Mouse (Mus musculus): Measurements from ENCODE around the gene Adgrl1.

The Adgrl1 gene

GRCm38 (mm10) chr8:83899363-83900252 lies at the start of gene Adgrl1:
Gene Adgrl1, plus strand, starts transcription at chr8:83900105.
- peak; percentile 89 for DNase-seq (ENCODE audit: low read depth)

DNA sequence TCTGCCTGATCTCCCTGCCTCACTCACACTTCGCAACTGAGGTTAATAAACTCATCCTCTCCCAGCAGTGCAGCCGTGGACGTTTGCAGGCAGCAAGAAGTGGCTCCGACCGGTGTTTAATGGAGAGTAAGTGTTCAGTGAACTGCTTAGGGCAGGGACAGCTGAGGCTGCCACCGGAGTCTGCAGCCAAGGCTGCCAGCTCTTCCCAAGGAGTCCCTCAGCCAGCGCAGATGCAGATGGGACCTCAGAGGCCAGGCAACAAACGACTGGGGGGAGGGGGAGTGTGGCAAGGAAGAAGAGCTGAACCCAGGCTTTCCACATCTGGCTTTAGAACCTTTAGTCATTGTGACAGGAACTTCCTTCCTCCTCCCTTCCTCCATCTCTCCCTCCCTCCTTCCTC lies 47.6 kb upstream of the Adgrl1 start:
- DNase-seq (ENCODE audit: low read depth) = no peak

GRCm38 (mm10) chr8:83853323-83854050 lies 46.4 kb upstream of the Adgrl1 start:
- DNase-seq (ENCODE audit: low read depth) = no peak

- no peak for DNase-seq (ENCODE audit: low read depth)
Observed at GRCm38 (mm10) chr8:83856486-83857065, 43.3 kb upstream of the Adgrl1 start.

GRCm38 (mm10) chr8:83862439-83863268 lies 37.3 kb upstream of the Adgrl1 start:
- peak; percentile 16 for DNase-seq (ENCODE audit: low read depth)

DNA sequence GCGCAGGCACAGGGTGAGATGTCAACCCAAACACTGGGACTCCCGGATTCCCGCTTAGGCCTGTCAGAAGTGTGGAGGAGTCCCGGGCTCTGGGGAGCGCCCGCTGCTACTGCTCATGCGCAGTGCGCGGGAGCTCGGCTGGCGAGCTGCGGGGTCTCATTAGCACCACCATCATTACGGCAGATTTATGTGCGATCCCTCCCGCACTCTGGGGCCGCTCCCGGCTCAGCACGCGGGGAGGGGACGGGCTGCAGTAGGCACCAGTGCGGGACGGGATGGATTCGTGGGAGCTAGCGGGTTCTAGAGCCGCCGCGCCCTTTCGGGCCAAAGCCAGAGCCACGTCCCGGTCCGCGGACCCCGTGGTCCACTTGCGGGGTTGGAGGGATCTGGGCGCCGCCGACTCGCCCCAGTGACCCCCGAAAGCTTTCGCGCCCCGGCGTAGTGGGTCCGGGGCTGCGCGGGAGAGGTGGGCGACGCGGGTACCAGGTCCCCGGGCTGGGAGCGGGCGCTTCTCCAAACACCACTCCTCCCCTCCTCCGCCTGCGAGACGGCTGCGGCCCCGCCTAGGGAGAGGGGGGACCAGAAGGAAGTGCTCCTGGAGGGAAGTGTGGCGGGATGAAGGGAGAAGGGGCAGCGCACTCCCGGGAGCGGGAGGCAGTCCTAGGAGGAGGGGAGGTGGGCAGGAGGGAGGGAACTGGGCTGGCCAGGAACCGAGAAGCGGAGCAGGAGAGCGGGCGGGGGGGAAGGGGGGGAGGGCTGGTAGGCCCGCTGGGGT lies 24.8 kb upstream of the Adgrl1 start:
- peak; percentile 14 for DNase-seq (ENCODE audit: low read depth)

GRCm38 (mm10) chr8:83875656-83876040 lies 24.3 kb upstream of the Adgrl1 start:
- no peak for DNase-seq (ENCODE audit: low read depth)

GRCm38 (mm10) chr8:83876080-83876837 lies 23.6 kb upstream of the Adgrl1 start:
- peak; percentile 13 for DNase-seq (ENCODE audit: low read depth)

DNA sequence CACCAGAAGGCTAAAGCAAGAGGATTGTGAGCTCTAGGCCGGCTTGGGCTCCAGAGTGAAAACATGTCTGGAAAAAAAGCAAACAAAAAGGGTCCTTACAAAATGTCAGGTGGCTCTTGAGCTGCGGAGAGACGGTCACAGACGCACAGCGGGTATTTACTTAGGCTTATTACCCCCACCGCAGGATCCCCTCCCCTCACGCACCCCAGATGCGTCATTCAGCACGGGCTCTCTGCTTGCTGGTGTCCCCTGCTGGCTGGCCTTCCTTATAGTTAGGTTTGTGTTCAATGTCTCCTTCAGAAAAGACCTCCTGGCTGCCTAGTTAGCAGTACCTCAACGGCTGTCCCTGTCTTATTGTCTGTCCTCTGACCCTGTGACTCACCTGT lies 23.1 kb upstream of the Adgrl1 start:
- peak; percentile 41 for DNase-seq (ENCODE audit: low read depth)

DNA sequence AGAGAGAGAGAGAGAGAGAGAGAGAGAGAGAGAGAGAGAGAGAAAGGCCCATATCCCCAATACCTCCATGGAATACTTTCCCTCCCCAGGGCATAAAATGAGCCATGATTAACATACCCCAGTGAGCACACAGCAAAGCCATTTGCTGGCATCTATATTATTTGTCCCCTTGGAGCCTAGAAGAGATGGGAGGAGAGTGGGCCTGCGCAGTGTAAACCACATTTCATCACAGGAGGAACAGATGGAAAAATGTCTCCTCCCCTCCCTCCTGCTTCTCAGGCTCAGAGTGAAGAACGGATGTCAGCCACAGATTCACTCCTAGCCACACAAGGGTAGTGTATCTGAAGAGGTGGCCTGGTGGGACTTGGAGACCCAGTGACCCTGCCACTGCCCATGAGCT lies 11.5 kb upstream of the Adgrl1 start:
- DNase-seq (ENCODE audit: low read depth) = no peak

DNA sequence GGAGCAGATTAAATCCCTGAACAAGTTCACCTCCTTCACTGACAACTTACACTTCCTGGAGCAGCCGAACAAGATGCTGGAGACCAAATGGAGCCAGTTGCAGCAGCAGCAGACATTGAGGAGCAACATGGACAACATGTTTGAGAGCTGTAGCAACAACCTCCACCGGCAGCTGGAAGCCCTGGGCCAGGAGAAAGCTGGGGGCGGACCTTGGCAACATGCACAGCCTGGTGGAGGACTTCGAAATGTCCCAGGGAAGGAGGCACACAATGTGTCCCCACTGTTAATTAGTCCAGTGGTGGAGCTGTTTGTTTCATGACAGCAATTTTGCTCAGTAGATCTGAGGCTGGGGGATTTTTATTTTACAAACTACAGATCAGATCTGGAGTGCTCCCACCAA lies 7.8 kb upstream of the Adgrl1 start:
- DNase-seq (ENCODE audit: low read depth) = no peak

DNA sequence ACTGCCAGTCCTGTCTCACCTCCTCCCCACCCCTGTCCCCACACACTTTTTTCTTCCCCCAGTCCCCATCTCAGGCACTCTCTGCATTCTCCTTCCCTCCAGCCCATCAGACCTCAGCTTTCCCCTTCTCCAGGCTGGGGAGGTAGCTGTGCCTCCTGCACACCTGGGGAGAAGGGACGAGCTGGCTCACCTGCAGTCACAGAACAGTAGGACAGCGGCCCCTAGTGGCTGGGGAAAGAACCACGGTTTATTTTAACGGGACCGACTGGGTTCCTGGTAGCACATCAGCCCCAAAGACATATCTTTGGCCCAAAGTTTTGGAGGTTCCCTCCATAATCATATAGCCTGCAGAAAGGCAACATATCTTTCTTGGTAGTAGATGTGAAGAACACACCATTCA lies 6.0 kb upstream of the Adgrl1 start:
- DNase-seq (ENCODE audit: low read depth) = peak; percentile 92

DNA sequence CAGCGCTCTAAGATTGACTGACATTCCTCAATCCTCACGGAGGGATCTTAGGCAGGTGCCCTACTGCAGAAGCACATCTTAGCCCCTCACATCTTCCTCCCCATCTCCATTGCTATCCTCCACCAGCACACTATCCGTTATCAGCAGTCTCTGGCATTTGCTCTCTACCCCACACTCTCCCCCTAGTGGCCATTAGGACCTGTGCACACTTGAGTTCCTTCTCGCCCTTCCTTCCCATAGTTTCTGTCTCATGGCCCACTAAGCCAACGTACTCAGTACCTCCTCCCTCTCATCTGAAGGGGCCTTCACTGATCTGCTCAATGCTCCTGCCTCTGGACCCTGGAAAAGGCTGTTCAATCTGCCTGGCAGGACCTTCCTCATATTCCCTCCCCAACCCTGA lies 4.0 kb upstream of the Adgrl1 start:
- DNase-seq (ENCODE audit: low read depth) = peak; percentile 81

GRCm38 (mm10) chr8:83896461-83896860 lies 3.4 kb upstream of the Adgrl1 start:
- DNase-seq (ENCODE audit: low read depth) = no peak

GRCm38 (mm10) chr8:83897211-83897610 lies 2.7 kb upstream of the Adgrl1 start:
- peak; percentile 58 for DNase-seq (ENCODE audit: low read depth)

- peak; percentile 29 for DNase-seq (ENCODE audit: low read depth)
Observed at GRCm38 (mm10) chr8:83898456-83898855, 1.4 kb upstream of the Adgrl1 start.

- peak; percentile 78 for DNase-seq (ENCODE audit: low read depth)
Observed at GRCm38 (mm10) chr8:83898985-83899362, 931 bp upstream of the Adgrl1 start.

DNA sequence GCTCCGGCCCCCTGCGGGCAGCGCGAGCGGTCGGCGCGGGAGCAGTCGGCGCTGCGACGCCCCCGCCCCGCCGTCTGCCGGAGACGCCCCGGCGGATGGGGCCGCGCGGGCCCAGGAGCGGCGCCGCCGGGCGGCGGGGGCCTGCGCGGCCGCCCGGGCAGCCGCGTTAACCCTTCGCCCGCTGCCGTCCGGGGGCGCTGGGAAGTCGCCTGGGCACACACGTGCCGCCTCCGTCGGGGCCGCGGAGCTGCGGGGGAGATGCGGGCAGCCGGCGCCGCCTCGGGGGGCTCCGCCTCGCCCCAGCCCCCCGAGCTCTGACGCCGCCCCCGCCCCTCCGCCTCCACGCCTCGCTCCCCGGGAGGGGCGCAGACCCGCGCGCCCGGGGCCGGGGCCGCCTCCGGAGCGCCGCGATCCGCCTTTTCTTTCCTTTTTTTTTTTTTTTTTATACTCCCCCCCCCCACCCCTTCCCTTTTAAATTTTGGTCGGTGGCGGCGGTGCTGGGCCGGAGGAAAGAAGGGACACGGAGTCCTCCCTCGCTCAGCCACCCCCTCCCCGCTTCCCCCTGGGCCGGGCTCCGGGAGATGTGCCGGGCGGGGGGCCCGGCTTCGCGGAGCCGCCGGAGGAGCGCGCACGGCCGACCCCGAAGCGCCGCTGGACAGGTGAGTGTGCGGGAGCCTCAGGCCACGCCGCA lies 506 bp downstream of the Adgrl1 start:
- DNase-seq (ENCODE audit: low read depth) = no peak

- peak; percentile 68 for DNase-seq (ENCODE audit: low read depth)
Observed at GRCm38 (mm10) chr8:83900957-83901270, 1.0 kb downstream of the Adgrl1 start.

Measured in induced T-regulatory cell, adult 2 months (primary cell).